Mouse (Mus musculus): ENCODE results near the gene Nit2. TPM values are rescaled to one million over a fixed set of nuclear protein-coding genes. Genes with fewer than 3 reads are reported as not detected.

The Nit2 gene
- total RNA-seq, 2 experiments from 2014 or later: 31.8 to 31.9 TPM

Other genes with a start within 250 kb of the Nit2 start
- gene Lnp1, start 239.3 kb downstream of the Nit2 start, total RNA-seq (2021): not detected
- not detected for gene Tmem45a2, start 96.0 kb downstream of the Nit2 start, total RNA-seq (2021)
- gene Tomm70a, start 45.6 kb downstream of the Nit2 start, total RNA-seq (2021): 10 to 100 TPM; 44.9 to 45.3 TPM
- gene Tbc1d23, start 64.2 kb upstream of the Nit2 start, total RNA-seq (2021): 10 to 100 TPM; 23.9 to 26.2 TPM
- gene Tmem30c, start 125.5 kb upstream of the Nit2 start, total RNA-seq (2021): not detected
- 10 to 100 TPM; 32.9 to 40.7 TPM for gene Filip1l, start 185.8 kb upstream of the Nit2 start, total RNA-seq (2021)

Measured in heart, postnatal 25 days (tissue).